Mouse (Mus musculus) G1E (cell line): ENCODE results near the gene Fggy.

ENCODE experiments used
- CTCF ChIP-seq: IDR thresholded peaks from 2 replicates; pipeline ENCODE4 v1.5.1; 2012; ENCODE audit warnings: low read depth, low read length, inconsistent platforms, mixed read lengths
- GATA1 ChIP-seq: IDR thresholded peaks from 2 replicates; pipeline ENCODE4 v1.6.1; 2012; ENCODE audit warnings: borderline replicate concordance, low read length, inconsistent platforms, mixed read lengths
- POLR2AphosphoS5 ChIP-seq: IDR thresholded peaks from 2 replicates; pipeline ENCODE4 v1.6.1; 2012; ENCODE audit warnings: low read depth, low read length, inconsistent platforms; ENCODE audit not compliant: insufficient replicate concordance
- TAL1 ChIP-seq: conservative IDR thresholded peaks from 2 replicates; pipeline ENCODE4 v1.6.1; 2012; ENCODE audit warnings: low read depth, low read length, inconsistent platforms, mixed read lengths

DNA sequence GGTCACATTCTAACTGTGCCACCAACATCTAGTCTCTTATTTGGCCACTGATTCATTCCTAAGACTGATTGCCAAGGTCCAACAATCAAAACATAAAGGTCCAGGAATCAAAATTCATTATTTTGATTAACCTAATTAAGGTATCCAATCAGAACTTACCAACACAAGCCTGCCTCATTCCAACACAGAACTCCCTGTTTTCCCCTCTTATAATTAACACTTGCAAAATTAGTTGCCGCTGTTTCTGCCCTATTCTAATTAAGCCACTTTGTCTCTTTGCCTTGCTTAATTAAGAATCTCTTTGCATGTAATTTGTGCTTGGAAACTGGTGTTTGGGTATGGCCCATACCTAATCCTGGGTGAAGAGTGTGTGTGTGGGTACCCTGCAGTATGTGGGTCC lies 372.6 kb downstream of the Fggy start:
- TF ChIP-seq CTCF (no peak), TAL1 (no peak), GATA1 (no peak), POLR2AphosphoS5 (no peak)
